Mouse (Mus musculus): ENCODE measurements around the gene Yod1. TPM values are rescaled to one million over a fixed set of nuclear protein-coding genes. Genes with fewer than 3 reads are reported as not detected.

Yod1 gene
- polyA plus RNA-seq (2012; ENCODE audit: insufficient read depth, low replicate concordance) = 0.95 and 2.4 TPM in 2 replicates

DNA sequence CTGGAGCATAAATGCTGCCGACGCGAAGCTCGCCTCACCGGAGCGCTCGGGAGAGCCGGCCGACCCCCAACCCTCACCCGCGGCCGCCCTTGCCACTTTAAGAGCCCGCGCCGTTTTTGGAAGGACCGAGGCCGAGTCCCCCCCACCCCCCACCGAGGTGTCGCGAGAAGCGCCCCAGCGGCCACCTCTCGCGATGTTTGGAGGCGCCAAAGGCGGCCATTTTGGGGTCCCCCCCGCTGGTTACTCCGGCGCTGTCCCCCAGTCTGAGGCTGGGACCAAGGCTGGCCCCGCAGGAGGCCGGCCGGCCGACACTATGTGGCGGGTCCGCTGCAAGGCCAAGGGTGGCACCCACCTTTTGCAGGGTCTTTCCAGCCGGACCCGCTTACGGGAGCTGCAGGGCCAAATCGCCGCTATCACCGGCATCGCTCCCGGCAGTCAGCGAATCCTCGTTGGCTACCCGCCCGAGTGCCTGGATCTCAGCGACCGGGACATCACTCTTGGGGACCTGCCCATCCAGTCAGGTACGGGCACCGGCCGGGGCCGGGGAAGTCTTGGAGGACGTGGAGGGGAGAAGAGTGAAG is at the start of gene Yod1:
Gene Yod1, plus strand, starts transcription at position 37 of the 581 bp plus-strand sequence.
- Histone ChIP-seq H3K27me3 (replicated peaks) (no peaks in the 10 kb centered on the region), H3K9me3 (no peaks in the 10 kb centered on the region), H3K4me3 (replicated peaks) (peak within 1 kb of the TSS; percentile 93), H3K4me1 (peaks cover 53% of the 10 kb centered on the region), H3K36me3 (replicated peaks; ENCODE audit: low read length) (peaks cover 57% of the 10 kb centered on the region)
- TF ChIP-seq GATA1 (IDR thresholded peaks at IDR 0.05; ENCODE audit: borderline replicate concordance, low read length) (no peak), FLI1 (IDR thresholded peaks at IDR 0.05; ENCODE audit: low read length) (no peak)

DNA sequence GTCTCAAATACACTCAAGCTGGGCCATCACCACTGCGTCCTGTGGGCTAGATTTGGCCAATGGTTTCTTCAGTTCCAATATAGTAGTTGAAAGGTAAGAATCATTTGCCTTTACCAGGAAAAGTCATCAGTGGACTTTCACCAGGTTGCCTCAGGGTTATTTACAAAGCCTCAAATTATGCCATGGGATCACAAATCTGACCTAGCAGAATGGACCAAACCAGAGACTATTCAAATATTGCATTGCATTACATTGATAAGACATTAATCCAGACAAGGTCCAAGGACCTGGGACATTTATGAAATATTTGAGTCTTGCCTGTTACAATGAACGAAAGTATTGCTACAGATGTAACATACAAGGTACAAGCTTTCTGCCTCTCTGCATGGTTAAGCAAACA is 38.6 kb upstream of the Yod1 start:
- Histone ChIP-seq H3K27me3 (replicated peaks) (peaks cover 7% of the 10 kb centered on the region), H3K4me3 (replicated peaks) (no peak overlapping the region), H3K4me1 (peaks cover 18% of the 10 kb centered on the region), H3K9me3 (no peaks in the 10 kb centered on the region), H3K36me3 (replicated peaks; ENCODE audit: low read length) (no peaks in the 10 kb centered on the region)
- no peak for TF ChIP-seq GATA1 (IDR thresholded peaks at IDR 0.05; ENCODE audit: borderline replicate concordance, low read length)
- no peak for TF ChIP-seq FLI1 (IDR thresholded peaks at IDR 0.05; ENCODE audit: low read length)

DNA sequence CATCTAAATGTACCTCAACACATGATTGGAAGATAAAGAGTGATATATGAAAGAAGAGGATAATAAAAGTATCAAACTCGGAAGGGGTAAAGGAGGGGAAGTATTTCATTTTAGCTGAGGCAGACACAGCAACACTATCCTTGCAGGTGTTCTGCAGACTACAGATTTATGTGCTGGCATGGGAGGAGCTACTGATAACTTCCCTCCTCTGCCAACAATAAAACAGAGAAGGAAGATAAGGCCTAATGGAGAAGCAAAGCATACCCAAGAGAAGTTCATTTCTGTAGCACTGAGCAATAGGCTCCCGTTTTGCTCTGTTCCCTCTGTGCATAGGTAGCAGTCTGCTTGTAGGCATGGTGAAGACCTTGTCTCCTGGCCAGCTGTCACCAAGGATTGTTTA is 36.1 kb upstream of the Yod1 start:
- peaks cover 26% of the 10 kb centered on the region for H3K4me1 ChIP-seq
- peaks cover 6% of the 10 kb centered on the region for H3K27me3 ChIP-seq (replicated peaks)
- 0 out of 2 replicates have a peak, but pooled peaks cover 3% of the 10 kb centered on the region for H3K9me3 ChIP-seq
- no peak overlapping the region for H3K4me3 ChIP-seq (replicated peaks)
- no peaks in the 10 kb centered on the region for H3K36me3 ChIP-seq (replicated peaks; ENCODE audit: low read length)
- TF ChIP-seq GATA1 (IDR thresholded peaks at IDR 0.05; ENCODE audit: borderline replicate concordance, low read length) (no peak), FLI1 (IDR thresholded peaks at IDR 0.05; ENCODE audit: low read length) (no peak)

DNA sequence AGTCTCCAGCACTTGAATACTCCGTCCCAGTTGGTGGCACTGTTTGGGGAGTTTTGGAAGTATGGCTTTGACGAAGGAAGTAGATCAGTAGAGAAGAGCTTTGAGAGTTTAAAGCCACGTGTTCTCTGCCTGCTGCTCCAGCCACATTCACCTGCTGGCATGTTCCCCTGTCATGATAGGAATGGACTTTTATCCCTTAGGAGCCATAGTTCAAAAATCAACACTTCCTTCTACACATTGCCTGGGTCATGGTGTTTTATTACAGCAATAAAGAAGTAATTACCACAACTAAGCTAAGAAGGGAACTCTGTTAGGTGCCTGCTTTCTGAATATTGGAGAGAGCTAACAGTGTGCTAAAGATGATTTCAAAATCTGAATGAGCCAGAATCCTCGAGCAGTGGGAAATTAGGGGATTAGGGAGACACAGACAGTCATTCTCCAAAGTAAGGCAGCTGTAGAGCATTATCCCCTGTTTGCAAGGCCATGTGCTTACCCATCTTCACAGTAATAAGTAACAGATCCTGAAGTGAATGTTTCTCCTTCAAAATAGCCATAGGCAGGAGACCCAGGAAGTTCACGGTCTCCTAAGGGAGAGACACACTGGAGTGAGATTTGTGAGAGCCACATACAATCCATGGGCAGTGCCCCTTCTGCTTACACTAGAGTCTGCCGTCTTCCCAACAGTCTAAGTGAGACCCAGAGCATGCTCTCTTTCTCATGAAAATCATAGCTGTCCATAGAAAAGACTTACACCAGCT is 35.3 kb upstream of the Yod1 start:
- no peak for TF ChIP-seq GATA1 (IDR thresholded peaks at IDR 0.05; ENCODE audit: borderline replicate concordance, low read length)
- no peak for TF ChIP-seq FLI1 (IDR thresholded peaks at IDR 0.05; ENCODE audit: low read length)
- Histone ChIP-seq H3K4me1 (peaks cover 26% of the 10 kb centered on the region), H3K27me3 (replicated peaks) (peaks cover 6% of the 10 kb centered on the region)

DNA sequence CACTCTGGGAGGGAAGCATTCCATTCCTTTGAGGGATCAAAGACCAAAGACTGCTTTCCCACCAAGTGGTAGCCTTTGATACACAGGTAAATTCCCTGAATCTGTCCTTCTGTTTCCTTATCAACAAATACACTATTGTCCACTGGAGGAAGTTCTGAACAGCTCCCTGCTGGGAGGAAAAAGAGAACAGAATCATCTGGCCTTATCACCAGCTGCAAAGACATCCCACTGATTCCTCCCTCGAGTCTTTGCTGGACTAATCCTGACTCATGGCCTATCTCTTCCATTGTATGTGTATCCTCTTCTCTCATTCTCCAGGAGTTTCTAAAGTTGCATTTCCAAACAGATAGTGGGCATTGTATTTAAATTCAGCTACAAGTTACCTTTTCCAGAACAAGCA is 33.2 kb upstream of the Yod1 start:
- Histone ChIP-seq H3K27me3 (replicated peaks) (peaks cover 6% of the 10 kb centered on the region), H3K9me3 (peaks cover 16% of the 10 kb centered on the region), H3K36me3 (replicated peaks; ENCODE audit: low read length) (peaks cover 23% of the 10 kb centered on the region), H3K4me1 (peaks cover 26% of the 10 kb centered on the region), H3K4me3 (replicated peaks) (no peak overlapping the region)
- no peak for TF ChIP-seq FLI1 (IDR thresholded peaks at IDR 0.05; ENCODE audit: low read length)
- no peak for TF ChIP-seq GATA1 (IDR thresholded peaks at IDR 0.05; ENCODE audit: borderline replicate concordance, low read length)

More for the DNA sequence above, 35.3 kb upstream of the Yod1 start:
- Histone ChIP-seq H3K4me3 (replicated peaks) (no peak overlapping the region), H3K9me3 (0 out of 2 replicates have a peak, but pooled peaks cover 3% of the 10 kb centered on the region), H3K36me3 (replicated peaks; ENCODE audit: low read length) (peaks cover 4% of the 10 kb centered on the region)

DNA sequence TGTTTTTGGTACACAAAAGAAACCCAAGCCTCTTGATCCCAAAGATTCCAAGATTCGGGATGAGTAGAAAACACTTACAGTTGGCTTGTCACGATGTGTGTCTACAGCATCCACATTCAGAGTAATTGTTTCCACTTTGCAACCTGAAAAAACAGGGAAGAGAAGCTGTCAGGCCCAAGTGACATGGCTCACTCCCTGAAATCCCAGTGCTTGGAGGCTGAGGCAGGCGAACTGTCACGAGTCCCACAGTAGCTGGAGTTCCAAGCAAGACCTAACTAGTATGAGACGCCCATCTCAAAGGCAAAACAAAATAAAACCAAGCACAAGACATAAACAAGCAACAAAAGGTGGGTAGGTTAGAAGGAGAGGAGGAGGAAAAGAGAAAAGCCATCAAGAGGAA is 18.5 kb upstream of the Yod1 start:
- Histone ChIP-seq H3K36me3 (replicated peaks; ENCODE audit: low read length) (peaks cover 95% of the 10 kb centered on the region), H3K27me3 (replicated peaks) (no peaks in the 10 kb centered on the region), H3K4me1 (peaks cover 15% of the 10 kb centered on the region), H3K9me3 (no peaks in the 10 kb centered on the region), H3K4me3 (replicated peaks) (no peak overlapping the region)
- TF ChIP-seq FLI1 (IDR thresholded peaks at IDR 0.05; ENCODE audit: low read length) (no peak), GATA1 (IDR thresholded peaks at IDR 0.05; ENCODE audit: borderline replicate concordance, low read length) (no peak)

DNA sequence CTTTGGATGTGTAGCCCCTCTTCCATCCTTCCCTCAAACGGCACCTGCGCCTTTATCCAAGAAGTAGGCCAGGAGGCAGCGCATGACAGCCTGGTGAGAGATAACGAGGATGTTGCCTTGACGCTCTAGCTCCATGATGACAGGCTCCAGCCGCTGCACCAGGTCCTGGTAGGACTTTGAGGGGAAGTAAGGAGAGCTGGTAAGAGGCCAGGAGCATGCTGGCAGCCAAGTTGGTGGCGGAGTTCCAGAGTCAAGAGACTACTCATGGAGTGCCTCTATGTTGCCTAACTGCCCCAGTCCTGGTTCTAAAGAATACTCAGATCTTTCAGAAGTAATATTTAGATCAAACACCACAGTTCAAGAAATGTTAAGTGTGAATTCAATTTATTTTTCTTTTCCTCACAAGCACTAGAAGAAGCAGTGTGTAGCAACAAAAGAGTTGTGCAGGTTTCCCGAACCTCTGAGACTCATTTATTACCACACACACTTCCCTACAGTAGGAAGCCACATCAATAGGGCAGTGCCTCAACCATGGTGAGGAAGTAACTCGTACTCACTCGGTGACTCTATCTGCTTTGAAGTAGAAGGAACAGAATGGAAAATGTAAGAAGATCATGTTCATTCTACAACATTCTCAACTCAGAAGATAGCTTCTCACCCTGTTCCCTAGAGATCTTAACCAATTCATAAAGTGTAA is 17.0 kb upstream of the Yod1 start:
- Histone ChIP-seq H3K36me3 (replicated peaks; ENCODE audit: low read length) (peaks cover 99% of the 10 kb centered on the region), H3K4me1 (peaks cover 14% of the 10 kb centered on the region)

DNA sequence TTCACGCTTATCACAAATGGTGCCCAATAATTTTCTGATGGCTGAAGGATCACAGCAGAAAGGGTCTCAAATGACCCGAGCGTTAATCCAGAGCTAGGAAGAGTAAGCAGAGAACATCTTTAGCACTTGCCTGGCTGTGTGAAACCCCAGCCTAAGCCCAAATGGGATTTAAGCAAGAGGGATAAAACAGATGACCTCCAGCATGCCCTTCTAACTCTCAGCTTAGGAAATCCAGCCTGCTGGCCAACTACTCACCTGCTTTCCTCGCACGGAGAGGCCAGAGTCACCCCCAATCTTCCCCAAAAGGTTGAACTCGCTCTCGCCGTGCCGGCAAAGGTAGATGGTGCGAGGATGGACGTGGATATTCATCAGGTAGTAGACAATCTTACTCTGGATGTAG is 15.2 kb upstream of the Yod1 start:
- Histone ChIP-seq H3K4me3 (replicated peaks) (no peak overlapping the region), H3K36me3 (replicated peaks; ENCODE audit: low read length) (peaks cover 99% of the 10 kb centered on the region), H3K27me3 (replicated peaks) (no peaks in the 10 kb centered on the region), H3K9me3 (no peaks in the 10 kb centered on the region), H3K4me1 (peaks cover 21% of the 10 kb centered on the region)
- no peak for TF ChIP-seq GATA1 (IDR thresholded peaks at IDR 0.05; ENCODE audit: borderline replicate concordance, low read length)
- TF ChIP-seq FLI1 (IDR thresholded peaks at IDR 0.05; ENCODE audit: low read length) = no peak

More for the DNA sequence above, 17.0 kb upstream of the Yod1 start:
- no peaks in the 10 kb centered on the region for H3K27me3 ChIP-seq (replicated peaks)
- no peak overlapping the region for H3K4me3 ChIP-seq (replicated peaks)
- TF ChIP-seq GATA1 (IDR thresholded peaks at IDR 0.05; ENCODE audit: borderline replicate concordance, low read length) (no peak), FLI1 (IDR thresholded peaks at IDR 0.05; ENCODE audit: low read length) (no peak)
- H3K9me3 ChIP-seq = no peaks in the 10 kb centered on the region

DNA sequence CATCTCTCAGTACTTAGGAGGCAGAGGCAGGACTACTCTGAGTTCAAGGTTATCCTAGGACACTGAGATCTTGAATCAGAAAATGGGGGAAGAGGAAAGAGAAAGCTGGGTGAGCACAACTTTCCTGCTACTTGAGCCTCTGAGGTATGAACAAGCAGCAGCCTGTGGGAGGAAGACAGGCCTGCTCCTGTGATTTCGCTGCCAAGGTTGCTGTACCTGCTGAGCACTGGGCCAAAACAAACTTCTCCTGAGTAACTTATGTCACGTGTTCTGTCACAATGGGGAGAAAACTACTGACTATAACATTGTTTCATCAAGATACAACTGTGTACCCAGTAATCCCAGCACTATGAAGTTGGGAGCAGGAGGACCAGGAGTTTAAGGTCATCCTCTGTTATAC is 13.5 kb upstream of the Yod1 start:
- Histone ChIP-seq H3K9me3 (no peaks in the 10 kb centered on the region), H3K36me3 (replicated peaks; ENCODE audit: low read length) (peaks cover 100% of the 10 kb centered on the region), H3K27me3 (replicated peaks) (no peaks in the 10 kb centered on the region), H3K4me1 (peaks cover 21% of the 10 kb centered on the region), H3K4me3 (replicated peaks) (no peak overlapping the region)
- TF ChIP-seq GATA1 (IDR thresholded peaks at IDR 0.05; ENCODE audit: borderline replicate concordance, low read length) (no peak), FLI1 (IDR thresholded peaks at IDR 0.05; ENCODE audit: low read length) (no peak)
